Mouse (Mus musculus) CH12.LX (cell line): ENCODE measurements around the gene Fkbp10. TPM values are rescaled to one million over a fixed set of nuclear protein-coding genes. Genes with fewer than 3 reads are reported as not detected.

Experiments
- DNase-seq: peaks from one replicate; pipeline ENCODE4 v3.0.0-alpha.2; 2013; ENCODE audit errors: extremely low read depth
- H3K27ac ChIP-seq: 2 replicates; pipeline ENCODE4 v1.5.1; 2012; ENCODE audit warnings: low read depth, mild to moderate bottlenecking, control low read depth, moderate library complexity; ENCODE audit not compliant: insufficient read depth
- H3K27me3 ChIP-seq: replicated peaks from 2 replicates; pipeline ENCODE3; 2012; ENCODE audit warnings: inconsistent platforms
- H3K36me3 ChIP-seq, 2 experiments: replicated peaks in 1 of 2; 2 replicates each; pipeline versions ENCODE3 to v1.6.1; 2012; ENCODE audit warnings: inconsistent platforms in 1 of 2, low read length in 1 of 2, mild to moderate bottlenecking in 1 of 2, mixed read lengths in 1 of 2, moderate library complexity in 1 of 2; ENCODE audit not compliant: control insufficient read depth in 1 of 2, insufficient read depth in 1 of 2
- H3K4me1 ChIP-seq, 2 experiments: 2 replicates each; pipeline ENCODE4 v1.6.1; 2012; ENCODE audit warnings: inconsistent platforms in 1 of 2, moderate library complexity in 1 of 2; ENCODE audit not compliant: insufficient read depth in 2 of 2, control insufficient read depth in 1 of 2
- H3K4me2 ChIP-seq: 2 replicates; pipeline ENCODE4 v1.6.1; 2012; ENCODE audit warnings: low read depth, mild to moderate bottlenecking, control low read depth; ENCODE audit not compliant: poor library complexity, insufficient read depth, severe bottlenecking
- H3K4me3 ChIP-seq, 3 experiments: fragments of 150-350 bp in 1 of 3; sonication (generic) in 1 of 3; replicated peaks in 1 of 3; 2 replicates each; pipeline versions ENCODE3 to v1.5.1; 2011 to 2012; ENCODE audit warnings: low read depth in 2 of 3, low read length in 2 of 3, mild to moderate bottlenecking in 2 of 3, moderate library complexity in 2 of 3, control low read depth in 1 of 3, improper control_type of control experiment in 1 of 3, inconsistent platforms in 1 of 3, mixed read lengths in 1 of 3; ENCODE audit not compliant: poor library complexity in 1 of 3
- H3K79me2 ChIP-seq: replicated peaks from 2 replicates; pipeline ENCODE4 v1.6.1; 2012; ENCODE audit warnings: mild to moderate bottlenecking, moderate library complexity; ENCODE audit not compliant: control insufficient read depth, poor library complexity, insufficient read depth, severe bottlenecking; ENCODE audit errors: extremely low read depth
- H3K9ac ChIP-seq: 2 replicates; pipeline ENCODE4 v1.6.1; 2012; ENCODE audit warnings: low read depth, mild to moderate bottlenecking, control low read depth, moderate library complexity; ENCODE audit not compliant: insufficient read depth
- H3K9me3 ChIP-seq: replicated peaks from 2 replicates; pipeline ENCODE3; 2012; ENCODE audit warnings: low read length, inconsistent platforms, mixed read lengths
- CHD1 ChIP-seq: IDR thresholded peaks from 2 replicates; pipeline ENCODE4 v1.6.1; 2012; ENCODE audit warnings: low read depth, low read length, improper control_type of control experiment, inconsistent platforms
- CHD2 ChIP-seq: IDR thresholded peaks from 2 replicates; pipeline ENCODE4 v1.6.1; 2011; ENCODE audit warnings: low read length, improper control_type of control experiment
- ETS1 ChIP-seq: conservative IDR thresholded peaks from 2 replicates; pipeline ENCODE4 v1.6.1; 2012; ENCODE audit warnings: low read depth, mild to moderate bottlenecking, inconsistent platforms, low read length, improper control_type of control experiment, moderate library complexity
- GABPA ChIP-seq: IDR thresholded peaks from 2 replicates; pipeline ENCODE4 v1.6.1; 2012; ENCODE audit warnings: low read depth, low read length, improper control_type of control experiment, inconsistent platforms; ENCODE audit not compliant: insufficient replicate concordance
- HCFC1 ChIP-seq: IDR thresholded peaks from 2 replicates; pipeline ENCODE4 v1.6.1; 2012; ENCODE audit warnings: low read depth, mild to moderate bottlenecking, inconsistent platforms, low read length, improper control_type of control experiment
- KAT2A ChIP-seq: IDR thresholded peaks from 2 replicates; pipeline ENCODE4 v1.6.1; 2012; ENCODE audit warnings: low read length, improper control_type of control experiment, inconsistent platforms; ENCODE audit not compliant: insufficient replicate concordance
- MAFK ChIP-seq: IDR thresholded peaks from 2 replicates; pipeline ENCODE4 v1.6.1; 2011; ENCODE audit warnings: low read length, improper control_type of control experiment; ENCODE audit not compliant: insufficient replicate concordance
- MEF2A ChIP-seq: IDR thresholded peaks from 2 replicates; pipeline ENCODE4 v1.6.1; 2014; ENCODE audit warnings: low read depth, mild to moderate bottlenecking, inconsistent platforms, low read length, improper control_type of control experiment, borderline replicate concordance
- MXI1 ChIP-seq: IDR thresholded peaks from 2 replicates; pipeline ENCODE4 v1.6.1; 2011; ENCODE audit warnings: mild to moderate bottlenecking, low read depth, low read length, improper control_type of control experiment
- POLR2AphosphoS2 ChIP-seq: IDR thresholded peaks from 2 replicates; pipeline ENCODE4 v1.6.1; 2011; ENCODE audit warnings: low read depth, low read length, improper control_type of control experiment
- RAD21 ChIP-seq: IDR thresholded peaks from 2 replicates; pipeline ENCODE4 v1.6.1; 2011; ENCODE audit warnings: low read depth, mild to moderate bottlenecking, low read length, improper control_type of control experiment, moderate library complexity
- SIN3A ChIP-seq: IDR thresholded peaks from 2 replicates; pipeline ENCODE4 v1.6.1; 2012; ENCODE audit warnings: low read length, improper control_type of control experiment, inconsistent platforms
- SMC3 ChIP-seq: IDR thresholded peaks from 2 replicates; pipeline ENCODE4 v1.6.1; 2011; ENCODE audit warnings: low read depth, low read length, improper control_type of control experiment
- TBP ChIP-seq: conservative IDR thresholded peaks from 2 replicates; pipeline ENCODE4 v1.6.1; 2011; ENCODE audit warnings: low read depth, low read length, improper control_type of control experiment
- ZC3H11A ChIP-seq: IDR thresholded peaks from 2 replicates; pipeline ENCODE4 v1.6.1; 2012; ENCODE audit warnings: low read depth, mild to moderate bottlenecking, inconsistent platforms, low read length, improper control_type of control experiment
- ZKSCAN1 ChIP-seq: IDR thresholded peaks from 2 replicates; pipeline ENCODE4 v1.6.1; 2012; ENCODE audit warnings: low read depth, inconsistent platforms, low read length, improper control_type of control experiment, borderline replicate concordance
- ZMIZ1 ChIP-seq: IDR thresholded peaks from 2 replicates; pipeline ENCODE4 v1.6.1; 2012; ENCODE audit warnings: low read depth, mild to moderate bottlenecking, inconsistent platforms, low read length, improper control_type of control experiment
- ZNF384 ChIP-seq: IDR thresholded peaks from 2 replicates; pipeline ENCODE4 v1.6.1; 2012; ENCODE audit warnings: low read depth, low read length, improper control_type of control experiment, inconsistent platforms
- dilution Hi-C: fragments of 300-500 bp; cut with MboI; formaldehyde crosslinking; loops from 2 replicates; pipeline ENCODE4 v1.14.3; 2020; ENCODE audit warnings: low sequenced_read_pairs; ENCODE audit not compliant: extremely low pct_unique_long_range_greater_than_20kb, extremely low pct_ligation_motif_present
- in situ Hi-C: fragments of 300-500 bp; cut with MboI; formaldehyde crosslinking; loops from 3 replicates; pipeline ENCODE4 v1.14.3; 2019; ENCODE audit warnings: low sequenced_read_pairs, low pct_ligation_motif_present, low pct_unique_long_range_greater_than_20kb, mixed read lengths
- polyA plus RNA-seq: library from polyadenylated mRNA; unstranded; fragments of >175 nt; gene quantifications from 2 replicates; pipeline ENCODE4 v1.2.1, GENCODE M21; 2012; ENCODE audit warnings: low read depth; ENCODE audit not compliant: insufficient read length
- total RNA-seq, 2 experiments: library from RNA; depleted of rRNA; stranded (reverse); fragments of 300-350 nt in 1 of 2; fragments of >200 nt in 1 of 2; gene quantifications; 2 replicates each; pipeline ENCODE4 v1.2.3; 2012 to 2014

Fkbp10 gene
- total and polyA plus RNA-seq, 3 experiments: 0.31 to 0.46 (median 0.34) TPM

DNA sequence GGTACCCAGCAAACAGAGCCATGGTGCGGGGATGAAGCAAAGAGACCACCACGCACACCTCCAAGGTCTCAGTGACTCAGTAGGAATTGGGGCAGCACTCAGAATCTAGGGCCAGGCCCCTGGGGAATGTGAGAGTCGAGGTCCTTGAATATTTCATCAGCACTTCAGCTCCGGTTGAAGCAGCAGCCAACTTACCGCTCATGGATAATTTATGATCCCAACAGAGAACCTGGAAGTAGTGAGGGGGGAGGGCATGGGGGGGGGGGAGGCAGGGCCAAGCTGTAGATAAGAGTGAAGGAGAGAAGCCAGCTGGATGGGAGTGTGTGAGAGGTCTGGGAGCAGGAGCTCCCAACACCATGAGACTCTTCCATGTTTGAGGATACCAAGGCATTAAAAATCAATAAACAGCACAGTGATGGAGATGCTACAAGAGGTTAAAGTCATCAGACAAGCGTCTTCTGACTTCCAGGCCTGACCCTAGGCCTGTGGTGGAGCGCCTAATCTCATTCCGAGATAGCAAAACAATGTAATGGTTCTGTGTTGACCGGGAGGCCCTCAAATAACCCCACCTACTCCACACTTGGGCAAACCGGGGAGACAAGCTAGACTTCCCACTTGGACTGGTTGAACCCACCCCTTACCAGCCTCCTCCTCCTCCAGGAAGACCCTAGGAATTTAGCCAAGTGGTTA, 11.9 kb upstream of the Fkbp10 start:
- no peak overlapping the region for H3K4me2 ChIP-seq
- H3K27ac ChIP-seq: no peak overlapping the region
- TF ChIP-seq CHD2 (no peak), KAT2A (no peak)
- no peak overlapping the region for H3K9ac ChIP-seq
- no peak overlapping the region for H3K4me3 ChIP-seq
- in situ Hi-C loops (no loop called here), dilution Hi-C loops (no loop called here)
- H3K27me3 ChIP-seq: peaks cover 69% of the 10 kb centered on the region
- no peaks in the 10 kb centered on the region for H3K36me3 ChIP-seq
- no peak for DNase-seq
- peaks cover 0 to 15% of the 10 kb centered on the region in 2 experiments; a peak in 2 of 4 replicates for H3K4me1 ChIP-seq
- H3K9me3 ChIP-seq: no peaks in the 10 kb centered on the region
- H3K79me2 ChIP-seq: no peaks in the 10 kb centered on the region

DNA sequence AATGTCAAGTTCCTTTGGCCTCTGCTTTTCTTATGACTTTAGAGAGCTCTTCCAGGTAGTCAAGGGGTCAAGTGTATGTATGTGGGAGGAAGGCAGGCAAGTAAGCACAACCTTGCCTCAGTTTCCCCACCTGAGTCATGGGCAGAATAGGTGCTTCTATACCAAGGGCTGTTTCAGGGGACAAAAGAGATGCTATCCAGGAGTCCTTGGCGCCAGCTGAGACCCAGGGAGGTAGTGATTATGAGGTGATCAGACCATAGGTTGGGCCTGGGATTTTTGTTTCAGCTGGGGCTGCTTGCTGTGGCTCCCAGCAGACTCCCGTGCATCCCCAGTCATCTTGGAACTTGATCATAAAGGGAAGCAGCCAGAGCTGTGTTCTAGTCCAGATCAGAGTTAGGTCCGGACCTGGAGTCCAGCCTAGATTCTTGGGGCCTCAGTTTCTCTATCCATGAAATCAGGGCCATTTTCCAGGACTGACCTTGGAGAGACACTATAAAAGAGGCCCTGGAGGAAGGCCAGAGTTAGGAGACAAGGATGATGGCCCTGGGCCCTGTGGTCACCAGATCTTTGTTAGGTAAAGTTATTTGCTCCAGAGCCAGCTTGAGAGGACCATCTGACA, 10.9 kb upstream of the Fkbp10 start:
- in situ Hi-C loops: loop anchor here (5.0 kb wide), 1 partner anchor 42 kb away; no protein-coding TSS in a partner anchor

DNA sequence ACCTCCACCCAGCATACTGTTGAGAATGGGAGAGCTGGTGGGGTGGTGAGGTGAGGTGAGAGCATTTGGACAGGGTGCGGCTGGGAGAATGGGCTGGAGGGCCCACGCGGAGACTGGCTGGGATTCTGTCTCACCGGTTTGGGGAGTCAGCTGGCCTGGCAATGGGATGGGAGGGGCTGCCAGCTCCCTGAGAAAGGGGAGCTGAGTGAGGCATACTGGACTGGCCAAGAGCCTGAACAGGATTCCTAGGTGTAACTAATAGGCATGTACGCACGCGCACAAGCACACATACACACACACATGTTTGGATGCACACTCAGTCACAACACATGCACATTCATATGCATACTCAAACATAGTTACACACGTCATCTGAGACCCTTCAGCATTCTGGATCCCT, 9.2 kb upstream of the Fkbp10 start:
- TF ChIP-seq GABPA (no peak), CHD1 (no peak), MEF2A (no peak), RAD21 (no peak), MAFK (no peak), HCFC1 (no peak), SIN3A (no peak), POLR2AphosphoS2 (no peak)
- TF ChIP-seq, all 38 proteins: peak for 0
- H3K9ac ChIP-seq: no peak overlapping the region
- no peak overlapping the region for H3K4me2 ChIP-seq
- in situ Hi-C loops (loop anchor here (5.0 kb wide), 1 partner anchor 44 kb away; no protein-coding TSS in a partner anchor), dilution Hi-C loops (no loop called here)
- no peak overlapping the region for H3K4me3 ChIP-seq
- peaks cover 64% of the 10 kb centered on the region for H3K27me3 ChIP-seq
- no peaks in the 10 kb centered on the region for H3K9me3 ChIP-seq
- H3K79me2 ChIP-seq: no peaks in the 10 kb centered on the region
- no peak overlapping the region for H3K27ac ChIP-seq
- DNase-seq: no peak
- no peaks in the 10 kb centered on the region for H3K36me3 ChIP-seq
- peaks cover 0 to 6% of the 10 kb centered on the region in 2 experiments; a peak in 1 of 4 replicates for H3K4me1 ChIP-seq

More for the DNA sequence above, 10.9 kb upstream of the Fkbp10 start:
- no peak overlapping the region for H3K4me2 ChIP-seq
- no peak overlapping the region for H3K9ac ChIP-seq
- H3K9me3 ChIP-seq: no peaks in the 10 kb centered on the region
- peaks cover 68% of the 10 kb centered on the region for H3K27me3 ChIP-seq
- dilution Hi-C loops: no loop called here
- H3K4me3 ChIP-seq: no peak overlapping the region
- no peak overlapping the region for H3K27ac ChIP-seq
- no peaks in the 10 kb centered on the region for H3K36me3 ChIP-seq
- DNase-seq: no peak
- TF ChIP-seq ZNF384 (no peak), ZC3H11A (no peak), ZMIZ1 (no peak), RAD21 (no peak), TBP (no peak), ETS1 (no peak), SMC3 (no peak), MAFK (no peak), HCFC1 (no peak), ZKSCAN1 (no peak), MXI1 (no peak)
- H3K79me2 ChIP-seq: no peaks in the 10 kb centered on the region
- peaks cover 0 to 15% of the 10 kb centered on the region in 2 experiments; a peak in 2 of 4 replicates for H3K4me1 ChIP-seq
